Mouse (Mus musculus) limb, embryonic 14.5 days (tissue): ENCODE measurements around the gene Zmpste24. TPM values are rescaled to one million over a fixed set of nuclear protein-coding genes. Genes with fewer than 3 reads are reported as not detected.

Experiments
- ATAC-seq: fragments of 200-750 bp; cut with Nextera tagmentation; 2 replicates; pipeline ENCODE4 v1.8.0; 2017; ENCODE audit warnings: low read depth, moderate number of reproducible peaks, moderate TSS enrichment; ENCODE audit not compliant: low FRiP score
- DNase-seq: peaks from one replicate; pipeline ENCODE4 v3.0.0-alpha.2; 2015; ENCODE audit warnings: low spot score
- H3K27ac ChIP-seq: fragments of 300-500 bp; sonication (generic); replicated peaks from 2 replicates; pipeline ENCODE4 v1.5.1; 2014; ENCODE audit warnings: low read depth, mild to moderate bottlenecking, low read length, moderate library complexity, mixed read lengths
- H3K27me3 ChIP-seq: fragments of 300-500 bp; sonication (generic); 2 replicates; pipeline ENCODE4 v1.6.1; 2014; ENCODE audit warnings: low read length, mixed read lengths; ENCODE audit not compliant: control insufficient read depth, insufficient read depth
- H3K36me3 ChIP-seq: fragments of 300-500 bp; sonication (generic); 2 replicates; pipeline ENCODE4 v1.6.1; 2014; ENCODE audit warnings: mild to moderate bottlenecking, low read length, moderate library complexity, mixed read lengths; ENCODE audit not compliant: control insufficient read depth, insufficient read depth
- H3K4me1 ChIP-seq: fragments of 300-500 bp; sonication (generic); 2 replicates; pipeline ENCODE4 v1.6.1; 2014; ENCODE audit warnings: antibody characterized with exemption, low read length, mixed read lengths; ENCODE audit not compliant: control insufficient read depth, insufficient read depth
- H3K4me2 ChIP-seq: fragments of 300-500 bp; sonication (generic); replicated peaks from 2 replicates; pipeline ENCODE4 v1.6.1; 2014; ENCODE audit warnings: low read depth, mild to moderate bottlenecking, low read length, moderate library complexity; ENCODE audit not compliant: severe bottlenecking
- H3K4me3 ChIP-seq: fragments of 300-500 bp; sonication (generic); replicated peaks from 2 replicates; pipeline ENCODE4 v1.5.1; 2014; ENCODE audit warnings: low read length
- H3K9ac ChIP-seq: fragments of 300-500 bp; sonication (generic); 2 replicates; pipeline ENCODE4 v1.6.1; 2014; ENCODE audit warnings: mild to moderate bottlenecking, low read depth, low read length, moderate library complexity; ENCODE audit not compliant: severe bottlenecking
- H3K9me3 ChIP-seq: fragments of 300-500 bp; sonication (generic); 2 replicates; pipeline ENCODE4 v1.6.1; 2016; ENCODE audit warnings: low read length; ENCODE audit not compliant: control insufficient read depth
- POLR2A ChIP-seq: fragments of 200-500 bp; IDR thresholded peaks from 2 replicates; pipeline ENCODE4 v1.8.0; 2012; ENCODE audit warnings: inconsistent platforms, mild to moderate bottlenecking, moderate library complexity, borderline replicate concordance; ENCODE audit not compliant: insufficient read depth, insufficient read length; ENCODE audit errors: extremely low read depth
- WGBS: fragments of 180-500 bp; shearing (Covaris S2); extraction: QIAGEN DNeasy Blood & Tissue Kit; methylation state at CpG from one replicate; pipeline ENCODE4 v1.1.7; 2014; 5-methylcytosine and 5-hydroxymethylcytosine counted together
- polyA plus RNA-seq, 2 experiments: library from polyadenylated mRNA; depleted of rRNA in 1 of 2; stranded (reverse) in 1 of 2; unstranded in 1 of 2; fragments of >200 nt; fragmentation: Nextera tagmentation in 1 of 2; extraction: Ambion mirVana in 1 of 2; gene quantifications; 2 replicates each; pipeline versions ENCODE4 v1.2.1 to v1.2.3; 2012 to 2014

The Zmpste24 gene
- polyA plus RNA-seq, 2 experiments = 19.0 to 22.6 TPM

DNA sequence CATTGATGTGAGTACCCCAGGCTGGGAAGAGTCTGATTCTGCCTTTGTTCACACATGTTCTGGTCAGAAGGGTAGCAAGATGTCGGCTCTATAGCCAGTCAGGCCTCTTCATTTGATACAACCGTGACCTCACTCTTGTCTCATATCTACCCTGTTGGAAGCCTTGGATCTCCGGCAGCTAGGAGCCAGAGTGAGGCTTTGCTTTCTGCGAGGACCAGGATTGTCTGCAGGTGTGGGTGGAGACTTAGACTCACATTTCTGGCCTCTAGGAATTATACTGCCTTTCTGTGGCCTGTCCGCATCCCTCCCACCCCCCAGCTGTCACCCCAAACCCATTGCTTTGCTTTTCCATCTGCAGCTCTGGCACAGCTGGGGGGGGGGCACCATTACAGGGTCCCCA is 55.6 kb downstream of the Zmpste24 start:
- Histone ChIP-seq H3K27me3 (peaks cover 22% of the 10 kb centered on the region; the same call in 1 of the 2 replicates), H3K9me3 (no peaks in the 10 kb centered on the region), H3K4me1 (peaks cover 11% of the 10 kb centered on the region; the same call in 1 of the 2 replicates), H3K4me2 (peak overlapping the region; percentile 67), H3K27ac (peak overlapping the region; percentile 86; the same call in 1 of the 2 replicates), H3K9ac (no peak overlapping the region), H3K4me3 (peak overlapping the region; percentile 52), H3K36me3 (peaks cover 26% of the 10 kb centered on the region)
- TF ChIP-seq POLR2A = no peak
- DNase-seq (no peak), ATAC-seq (no peak)
- 47% methylated on average over 5 of the region's 5 CpGs for WGBS

DNA sequence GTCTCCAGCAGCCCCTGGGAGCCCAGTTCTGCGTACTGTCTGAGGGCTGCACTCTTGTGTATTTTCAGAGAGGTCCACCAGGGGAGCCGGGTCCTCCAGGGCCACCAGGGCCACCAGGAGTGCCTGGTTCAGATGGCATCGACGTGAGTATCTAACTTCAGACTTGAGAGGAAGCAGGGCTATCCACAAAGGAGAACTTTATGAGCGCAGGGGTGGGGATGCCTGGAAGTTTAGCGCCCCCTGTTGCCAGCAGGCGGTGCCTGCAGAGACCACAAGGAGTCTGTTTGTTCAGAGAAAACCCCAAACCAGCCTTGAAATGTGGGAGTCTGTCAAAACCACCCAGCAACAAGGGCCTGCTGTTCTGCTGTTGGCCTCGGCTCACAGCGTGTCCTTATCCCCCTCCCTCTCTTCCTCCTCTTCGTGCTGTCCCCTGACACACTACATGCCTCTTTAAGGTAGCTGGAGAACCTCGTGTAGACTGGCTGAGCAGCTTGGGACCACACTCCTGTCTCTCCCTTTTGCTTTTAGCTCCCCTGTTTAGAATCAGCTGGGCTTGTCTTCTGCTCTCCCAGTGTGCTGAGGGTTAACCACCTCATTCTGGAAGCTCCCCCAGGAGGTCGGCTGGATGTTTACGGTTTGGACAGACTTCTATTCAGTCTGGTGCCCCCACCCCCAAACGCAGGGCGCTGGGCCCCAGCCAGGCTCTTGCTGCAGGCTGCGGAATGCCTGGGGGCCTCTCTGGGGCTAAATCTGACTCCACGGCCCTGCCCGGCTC is 57.0 kb downstream of the Zmpste24 start:
- Histone ChIP-seq H3K9ac (peak overlapping the region; percentile 78), H3K9me3 (no peaks in the 10 kb centered on the region), H3K4me3 (peak overlapping the region; percentile 52), H3K27me3 (peaks cover 22% of the 10 kb centered on the region; the same call in 1 of the 2 replicates), H3K4me1 (peaks cover 11% of the 10 kb centered on the region; the same call in 1 of the 2 replicates), H3K4me2 (peak overlapping the region; percentile 67), H3K27ac (peak overlapping the region; percentile 86), H3K36me3 (peaks cover 23% of the 10 kb centered on the region)
- ATAC-seq (peak; percentile 77), DNase-seq (peak; percentile 66)
- TF ChIP-seq POLR2A = no peak
- WGBS = 8% methylated on average over 18 of the region's 18 CpGs

DNA sequence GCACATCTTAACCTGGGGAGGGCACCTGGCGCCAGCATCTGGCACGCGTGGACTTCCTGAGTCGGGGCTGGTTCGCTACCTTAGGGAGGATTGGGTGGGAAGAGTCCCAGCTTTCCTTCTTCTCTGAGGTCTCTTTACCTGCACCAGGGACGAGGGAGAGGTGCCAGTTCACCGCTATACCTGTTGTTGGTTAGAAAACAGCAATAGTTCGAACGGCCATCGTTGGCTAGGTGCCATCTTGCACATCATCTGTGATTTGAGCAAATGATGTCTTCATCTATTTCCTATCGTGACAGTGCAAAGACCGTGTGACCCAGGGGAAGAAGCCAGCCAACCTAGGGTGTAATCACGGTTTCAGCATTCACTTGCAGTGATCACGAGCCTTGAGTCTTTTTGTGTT is 57.7 kb downstream of the Zmpste24 start:
- Histone ChIP-seq H3K9me3 (no peaks in the 10 kb centered on the region), H3K4me1 (peaks cover 11% of the 10 kb centered on the region; the same call in 1 of the 2 replicates), H3K4me3 (peak overlapping the region; percentile 52), H3K9ac (peak overlapping the region; percentile 78), H3K27me3 (peaks cover 22% of the 10 kb centered on the region; the same call in 1 of the 2 replicates), H3K4me2 (peak overlapping the region; percentile 67), H3K27ac (peak overlapping the region; percentile 86), H3K36me3 (peaks cover 16% of the 10 kb centered on the region)
- DNase-seq = no peak
- no peak for TF ChIP-seq POLR2A
- ATAC-seq = no peak
- WGBS = 53% methylated on average over 14 of the region's 14 CpGs

DNA sequence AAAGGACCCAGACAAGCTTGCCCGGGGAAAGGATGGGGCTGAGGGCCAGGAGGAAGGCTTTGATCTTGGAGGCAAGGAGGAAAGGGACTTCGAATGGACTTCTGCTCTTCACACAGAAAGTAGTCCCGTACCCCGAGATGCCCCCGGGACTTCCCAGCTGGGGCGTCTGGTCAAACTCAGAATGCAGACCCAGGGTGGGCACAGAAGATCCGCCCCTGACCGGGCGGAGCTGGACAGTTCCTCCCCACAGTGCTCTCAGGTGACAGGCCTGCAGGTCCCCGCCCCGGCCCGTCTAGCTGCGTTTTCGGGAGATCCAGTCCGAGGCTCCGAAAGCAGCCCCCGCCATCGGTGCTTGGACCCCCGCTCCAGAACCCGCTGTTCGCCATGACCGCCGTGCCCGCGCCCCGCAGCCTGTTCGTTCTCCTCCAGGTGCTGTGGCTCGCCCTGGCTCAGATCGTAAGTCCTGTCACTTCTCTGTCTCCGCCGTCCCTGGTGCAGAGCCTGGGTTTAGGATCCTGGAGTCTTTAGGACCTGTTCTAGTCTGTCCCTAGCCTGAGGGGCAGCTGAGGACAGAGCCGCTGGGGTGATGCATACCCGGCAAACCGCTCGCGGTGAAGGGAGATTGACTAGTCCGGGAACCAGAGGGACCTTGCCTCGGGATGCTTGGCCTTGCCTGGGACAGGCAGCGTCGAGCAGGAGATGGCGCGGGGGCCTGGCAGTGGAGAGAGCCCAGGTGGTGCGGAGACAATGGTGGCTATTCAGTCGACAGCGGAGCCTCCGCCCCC is 58.5 kb downstream of the Zmpste24 start, which contains the start of gene Col9a2:
TSS of gene Col9a2 (plus strand) at position 55 of the 785 bp plus-strand sequence.
- H3K27me3 ChIP-seq = peaks cover 22% of the 10 kb centered on the region; the same call in 1 of the 2 replicates
- peaks cover 16% of the 10 kb centered on the region for H3K36me3 ChIP-seq
- 2% methylated on average over 44 of the region's 46 CpGs for WGBS
- H3K9me3 ChIP-seq = no peaks in the 10 kb centered on the region
- peak; percentile 25; the same call in 1 of the 2 replicates for ATAC-seq
- no peak for DNase-seq
- peak within 1 kb of the TSS; percentile 52 for H3K4me3 ChIP-seq
- peak within 1 kb of the TSS; percentile 86 for H3K27ac ChIP-seq
- peak within 1 kb of the TSS; percentile 67 for H3K4me2 ChIP-seq
- no peak for TF ChIP-seq POLR2A
- peaks cover 11% of the 10 kb centered on the region; the same call in 1 of the 2 replicates for H3K4me1 ChIP-seq
- peak within 1 kb of the TSS; percentile 78 for H3K9ac ChIP-seq

DNA sequence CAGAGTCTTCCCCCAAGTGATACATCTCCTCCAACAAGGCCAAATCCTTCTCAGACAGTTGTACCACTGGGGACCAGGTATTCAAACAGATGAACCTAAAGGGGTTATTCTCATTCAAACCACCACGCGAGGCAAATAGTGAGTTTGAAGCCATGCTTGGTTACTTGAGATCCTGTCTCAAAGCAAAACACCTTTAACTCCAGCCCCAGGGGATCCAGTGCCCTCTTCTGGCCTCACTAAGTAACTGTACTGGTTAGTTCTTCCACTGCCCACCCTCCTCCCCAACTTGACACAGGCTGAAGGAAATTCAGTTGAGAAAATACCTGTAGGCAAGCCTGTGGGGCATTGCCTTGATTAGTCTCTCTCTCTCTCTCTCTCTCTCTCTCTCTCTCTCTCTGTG is 65.0 kb downstream of the Zmpste24 start:
- Histone ChIP-seq H3K9me3 (no peaks in the 10 kb centered on the region), H3K27me3 (no peaks in the 10 kb centered on the region), H3K27ac (no peak overlapping the region), H3K4me3 (no peak overlapping the region), H3K4me1 (no peaks in the 10 kb centered on the region), H3K4me2 (no peak overlapping the region), H3K36me3 (no peaks in the 10 kb centered on the region), H3K9ac (no peak overlapping the region)
- 77% methylated on average over 2 of the region's 2 CpGs for WGBS
- DNase-seq (no peak), ATAC-seq (no peak)
- TF ChIP-seq POLR2A = no peak
